Mouse (Mus musculus) ovary, postnatal 10 days (tissue): ENCODE measurements around the gene Vmp1.

ENCODE experiments used
- DNase-seq: peaks from one replicate; pipeline ENCODE4 v3.0.0; 2022; ENCODE audit warnings: low spot score

Gene Vmp1

GRCm38 (mm10) chr11:86583990-86584897 is 99.4 kb downstream of the Vmp1 start:
- no peak for DNase-seq

- no peak for DNase-seq
Observed at GRCm38 (mm10) chr11:86583313-86583825, 100.3 kb downstream of the Vmp1 start.

GRCm38 (mm10) chr11:86582543-86583260 is 100.9 kb downstream of the Vmp1 start:
- no peak for DNase-seq

GRCm38 (mm10) chr11:86581943-86582542 is 101.6 kb downstream of the Vmp1 start:
- DNase-seq: no peak

GRCm38 (mm10) chr11:86581250-86581753 is 102.3 kb downstream of the Vmp1 start:
- DNase-seq: no peak

GRCm38 (mm10) chr11:86580319-86581113 is 103.1 kb downstream of the Vmp1 start:
- no peak for DNase-seq

- no peak for DNase-seq
Observed at GRCm38 (mm10) chr11:86579731-86580318, 103.8 kb downstream of the Vmp1 start.

- no peak for DNase-seq
Observed at GRCm38 (mm10) chr11:86578809-86579730, 104.6 kb downstream of the Vmp1 start.

- DNase-seq: no peak
Observed at GRCm38 (mm10) chr11:86578106-86578808, 105.4 kb downstream of the Vmp1 start.

GRCm38 (mm10) chr11:86577231-86577630 is 106.4 kb downstream of the Vmp1 start:
- no peak for DNase-seq

GRCm38 (mm10) chr11:86575632-86576378 is 107.8 kb downstream of the Vmp1 start:
- no peak for DNase-seq

- DNase-seq: no peak
Observed at GRCm38 (mm10) chr11:86574408-86574807, 109.2 kb downstream of the Vmp1 start.

- DNase-seq: no peak
Observed at GRCm38 (mm10) chr11:86573646-86574231, 109.9 kb downstream of the Vmp1 start.

GRCm38 (mm10) chr11:86572623-86573022 is 111.0 kb downstream of the Vmp1 start:
- no peak for DNase-seq

GRCm38 (mm10) chr11:86571871-86572270 is 111.8 kb downstream of the Vmp1 start:
- DNase-seq: no peak

GRCm38 (mm10) chr11:86571047-86571855 is 112.4 kb downstream of the Vmp1 start:
- no peak for DNase-seq

GRCm38 (mm10) chr11:86570261-86570746 is 113.3 kb downstream of the Vmp1 start:
- no peak for DNase-seq
